Mouse (Mus musculus): ENCODE data around the gene Bik.
A peak's percentile ranks its signal among the peaks of the same experiment; 100 is the strongest.

Gene Bik

GRCm38 (mm10) chr15:83512489-83513281 is 14.0 kb upstream of the Bik start:
- no peak for DNase-seq (ENCODE audit: low spot score in 2 of 2)

GRCm38 (mm10) chr15:83515018-83515417 is 11.6 kb upstream of the Bik start:
- DNase-seq (ENCODE audit: low spot score in 2 of 2) = no peak

GRCm38 (mm10) chr15:83518215-83519048 is 8.2 kb upstream of the Bik start:
- DNase-seq (ENCODE audit: low spot score in 2 of 2) = peak; percentile 68 to 78

GRCm38 (mm10) chr15:83520861-83521382 is 5.7 kb upstream of the Bik start:
- DNase-seq (ENCODE audit: low spot score in 2 of 2) = no peak

GRCm38 (mm10) chr15:83523196-83523595 is 3.5 kb upstream of the Bik start:
- peak; percentile 46 to 53 for DNase-seq (ENCODE audit: low spot score in 2 of 2)

- peak; percentile 52 to 70 for DNase-seq (ENCODE audit: low spot score in 2 of 2)
Observed at GRCm38 (mm10) chr15:83523638-83524332, 2.9 kb upstream of the Bik start.

- no peak for DNase-seq (ENCODE audit: low spot score in 2 of 2)
Observed at GRCm38 (mm10) chr15:83524333-83524729, 2.3 kb upstream of the Bik start.

GRCm38 (mm10) chr15:83527092-83527437 is 403 bp downstream of the Bik start:
- no peak for DNase-seq (ENCODE audit: low spot score in 2 of 2)

GRCm38 (mm10) chr15:83527747-83528146 is 1.1 kb downstream of the Bik start:
- no peak for DNase-seq (ENCODE audit: low spot score in 2 of 2)

GRCm38 (mm10) chr15:83528892-83529291 is 2.2 kb downstream of the Bik start:
- no peak for DNase-seq (ENCODE audit: low spot score in 2 of 2)

GRCm38 (mm10) chr15:83529765-83530164 is 3.1 kb downstream of the Bik start:
- peak; percentile 59 to 70 for DNase-seq (ENCODE audit: low spot score in 2 of 2)

- DNase-seq (ENCODE audit: low spot score in 2 of 2) = peak; percentile 58 to 84
Observed at GRCm38 (mm10) chr15:83530233-83530632, 3.6 kb downstream of the Bik start.

- DNase-seq (ENCODE audit: low spot score in 2 of 2) = no peak
Observed at GRCm38 (mm10) chr15:83530688-83531087, 4.0 kb downstream of the Bik start.

- DNase-seq (ENCODE audit: low spot score in 2 of 2) = no peak
Observed at GRCm38 (mm10) chr15:83531961-83532469, 5.4 kb downstream of the Bik start.

GRCm38 (mm10) chr15:83532606-83533005 is 5.9 kb downstream of the Bik start:
- DNase-seq (ENCODE audit: low spot score in 2 of 2) = no peak

GRCm38 (mm10) chr15:83534960-83535889 is 8.6 kb downstream of the Bik start:
- peak; percentile 45 to 48 for DNase-seq (ENCODE audit: low spot score in 2 of 2)

- no peak for DNase-seq (ENCODE audit: low spot score in 2 of 2)
Observed at GRCm38 (mm10) chr15:83535890-83536231, 9.2 kb downstream of the Bik start.

GRCm38 (mm10) chr15:83538855-83539254 is 12.2 kb downstream of the Bik start:
- DNase-seq (ENCODE audit: low spot score in 2 of 2) = no peak

GRCm38 (mm10) chr15:83539905-83540304 is 13.2 kb downstream of the Bik start:
- DNase-seq (ENCODE audit: low spot score in 2 of 2) = peak; percentile 71 to 74

- no peak for DNase-seq (ENCODE audit: low spot score in 2 of 2)
Observed at GRCm38 (mm10) chr15:83541647-83542287, 15.1 kb downstream of the Bik start.
